Mouse (Mus musculus) frontal cortex, postnatal 36 days (tissue): ENCODE data around the gene Fam98c.
"Not testable (repeated sequence)": the region's sequence is repeated elsewhere in the genome, so short reads cannot be mapped to it uniquely, and the experiment has no call there.

ENCODE experiments used
- DNase-seq, 2 experiments: peaks; one replicate each; pipeline ENCODE4 v3.0.0; 2022; ENCODE audit warnings: low spot score in 2 of 2

Fam98c gene

DNA sequence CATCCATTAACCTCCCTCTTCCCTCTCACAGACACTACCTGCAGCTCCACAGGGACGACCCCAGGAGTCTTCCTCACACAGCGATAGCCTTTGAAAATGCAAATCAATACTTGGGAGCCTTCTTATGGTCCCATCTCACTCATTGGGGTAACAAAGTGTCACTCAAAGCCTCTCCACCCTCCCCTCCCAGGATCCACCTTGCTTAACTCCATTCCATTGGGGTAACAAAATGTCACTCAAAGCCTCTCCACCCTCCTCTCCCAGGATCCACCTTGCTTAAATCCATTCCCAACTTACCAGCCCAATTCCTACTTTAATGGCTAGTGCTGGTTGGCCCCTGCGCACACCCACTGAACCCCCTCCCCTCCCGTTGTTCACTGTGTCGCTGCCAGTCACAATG, 2.2 kb upstream of the Fam98c start:
- no peak for DNase-seq

DNA sequence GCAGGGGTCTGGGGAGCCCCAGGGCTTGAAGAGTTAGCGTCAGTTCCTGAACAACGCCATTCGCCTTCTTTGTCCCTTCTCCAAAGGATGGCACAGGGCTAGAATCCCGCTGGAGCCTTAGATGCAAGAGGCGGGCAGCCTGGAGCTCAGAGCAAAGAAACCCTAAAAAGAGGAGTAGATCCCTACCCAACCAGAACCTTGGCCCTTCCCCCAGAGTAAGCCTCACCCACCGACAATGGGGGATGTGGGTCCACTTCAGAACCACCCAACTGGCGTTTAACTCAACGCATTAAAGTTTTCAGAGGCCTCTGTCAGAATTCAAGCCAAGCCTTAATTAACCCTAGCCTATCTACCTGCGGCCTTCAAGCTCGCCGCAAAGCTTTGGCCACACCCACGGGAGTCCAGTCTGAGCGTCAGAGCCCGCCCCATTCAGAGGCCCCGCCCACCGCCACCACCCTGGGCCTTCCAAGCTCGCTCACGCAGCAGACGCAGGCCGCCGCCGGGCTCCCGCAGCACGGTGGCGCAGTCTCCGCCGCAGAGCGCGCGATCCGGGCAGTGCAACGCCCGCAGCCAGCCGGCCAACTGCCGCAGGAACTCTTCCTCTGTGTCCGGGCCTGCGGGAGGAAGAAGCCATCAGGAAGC, 717 bp downstream of the Fam98c start:
- DNase-seq = peak; percentile 87 to 92

DNA sequence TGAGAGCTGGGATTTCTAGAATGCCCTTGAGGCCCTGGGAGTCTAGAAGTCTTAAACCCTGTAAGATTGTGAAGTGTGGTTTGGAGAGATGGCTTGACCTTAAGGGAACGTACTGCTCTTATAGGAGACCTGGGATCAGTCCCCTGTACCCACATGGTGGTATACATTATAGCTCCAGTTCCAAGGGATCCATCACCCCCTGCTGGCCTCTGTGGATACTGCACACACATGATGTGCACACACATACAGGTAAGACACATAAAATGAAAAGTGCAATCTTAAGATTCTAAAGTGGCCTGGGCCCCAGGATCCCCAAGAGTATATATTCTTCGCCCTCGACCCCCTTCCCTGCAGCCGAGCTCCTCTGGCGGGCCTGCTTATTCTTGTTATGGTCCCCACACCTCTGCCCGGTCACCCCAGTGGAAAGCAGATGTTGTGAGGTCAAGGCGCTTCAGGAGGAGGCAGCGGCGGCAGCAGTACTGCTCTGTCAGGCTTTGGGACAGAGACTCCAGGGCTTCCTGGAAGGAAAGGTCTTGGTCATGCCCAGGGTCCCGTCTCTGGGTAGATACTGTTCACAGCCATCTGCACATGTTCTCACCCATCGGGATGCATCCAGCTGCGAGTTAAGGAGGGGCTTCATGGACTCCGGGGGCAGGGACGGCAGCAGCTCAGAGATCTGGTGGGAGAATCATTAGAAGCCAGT, 1.9 kb downstream of the Fam98c start:
- DNase-seq = no peak

DNA sequence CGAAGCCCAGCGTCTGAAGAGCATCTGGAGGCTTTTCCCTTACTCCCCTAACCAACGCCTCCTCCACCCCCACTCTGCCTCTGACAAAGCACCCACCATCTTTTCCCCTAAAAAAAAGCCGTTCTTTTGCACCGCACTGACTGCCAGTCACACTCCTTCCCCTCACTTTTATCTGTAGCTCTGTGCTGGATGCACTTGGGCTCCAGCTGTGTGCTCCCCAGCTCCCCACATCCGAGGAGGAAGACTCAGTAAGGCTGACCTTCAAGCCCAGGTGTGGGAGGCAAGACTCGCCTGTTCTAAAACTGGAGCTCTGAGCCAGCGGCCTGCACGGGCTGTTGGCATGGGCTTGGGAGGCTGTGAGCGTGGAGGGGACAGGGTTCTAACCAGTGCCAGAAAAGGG, 4.5 kb downstream of the Fam98c start:
- DNase-seq = no peak

DNA sequence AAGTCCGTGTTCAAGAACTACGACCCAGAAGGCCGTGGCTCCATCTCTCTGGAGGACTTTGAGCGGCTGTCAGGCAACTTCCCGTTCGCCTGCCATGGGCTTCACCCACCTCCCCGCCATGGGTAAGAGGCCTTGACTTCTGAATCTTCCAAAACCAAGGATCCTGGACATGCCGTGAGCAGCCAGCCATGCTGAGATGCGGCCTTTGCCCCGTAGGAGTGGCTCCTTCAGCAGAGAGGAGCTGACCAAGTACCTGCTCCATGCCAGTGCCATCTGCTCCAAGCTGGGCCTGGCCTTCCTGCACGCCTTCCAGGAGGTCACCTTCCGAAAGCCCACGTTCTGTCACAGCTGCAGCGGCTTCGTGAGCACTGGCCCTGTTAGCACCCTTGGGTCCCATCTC, 7.3 kb downstream of the Fam98c start:
- DNase-seq = no peak

DNA sequence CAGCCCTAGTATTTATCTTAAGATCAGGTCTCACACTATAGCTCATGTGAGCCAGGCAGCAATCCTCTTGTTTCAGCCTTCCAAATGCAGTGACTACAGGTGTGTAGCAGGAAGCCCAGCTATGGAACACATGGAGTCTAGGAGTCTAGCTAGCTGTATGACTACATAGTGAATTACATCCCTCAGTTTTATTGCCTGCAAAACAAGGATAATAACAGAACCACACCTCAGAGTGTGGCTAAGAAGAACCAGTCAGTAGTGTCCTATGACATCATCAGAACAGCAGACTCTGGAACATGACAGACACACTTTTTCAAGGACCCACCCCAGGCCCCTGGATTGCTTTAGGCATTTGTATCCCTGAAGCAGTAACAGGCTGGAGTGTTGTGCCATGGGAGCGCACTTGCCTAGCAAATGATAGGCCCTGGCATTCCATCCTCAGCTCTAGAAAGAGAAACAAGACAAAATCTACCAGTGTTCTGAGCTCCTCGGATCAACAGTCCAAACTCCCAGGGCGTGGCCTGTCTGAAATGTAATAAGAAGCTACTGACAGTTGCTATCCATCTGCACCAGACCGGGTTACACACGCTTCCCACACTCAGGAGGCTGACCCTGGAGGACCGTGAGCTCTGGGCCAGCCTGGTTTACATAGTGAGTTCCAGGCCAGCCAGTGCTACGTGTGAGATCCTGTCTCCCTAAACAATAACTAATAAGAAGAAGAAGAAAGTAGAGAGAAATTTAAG, 9.2 kb downstream of the Fam98c start:
- DNase-seq = no peak

DNA sequence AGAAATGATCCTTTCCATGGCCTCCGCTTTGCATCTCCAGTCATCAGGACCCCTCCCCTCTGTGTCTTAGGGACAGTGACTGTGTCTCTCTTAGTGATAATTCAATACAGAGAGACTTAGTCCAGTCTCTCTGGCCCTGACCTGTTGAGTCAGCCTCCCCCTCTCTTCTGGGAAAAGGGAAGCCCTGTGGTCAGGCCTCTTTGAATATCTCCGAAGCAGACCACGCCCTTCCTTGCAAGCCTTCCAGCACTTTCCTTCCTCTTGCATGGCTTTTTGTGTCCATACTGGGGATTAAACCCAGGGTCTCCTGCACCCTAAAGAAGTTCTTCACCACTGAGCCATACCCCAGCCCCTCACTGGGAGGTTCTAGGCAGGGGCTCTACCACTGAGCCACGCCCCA, 12.0 kb downstream of the Fam98c start:
- DNase-seq = no peak

DNA sequence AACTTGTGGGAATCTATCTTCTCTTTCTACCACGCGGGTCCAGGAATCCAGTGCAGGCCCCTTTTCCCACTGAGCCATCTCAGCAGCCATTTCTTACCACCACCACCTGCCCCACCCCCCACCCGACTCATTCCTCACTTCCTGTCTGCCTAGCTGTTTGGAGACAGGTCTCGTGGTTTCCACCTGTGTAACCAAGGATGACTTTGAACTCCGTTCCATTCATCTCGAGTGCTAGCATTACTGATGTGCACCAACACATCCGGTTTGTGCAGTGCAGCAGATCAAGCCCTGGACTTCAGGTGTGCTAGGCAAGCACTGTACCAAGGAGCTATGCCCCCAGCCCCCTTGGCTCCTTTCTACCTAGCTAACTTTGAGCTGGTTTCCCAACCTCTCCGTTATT, 14.6 kb downstream of the Fam98c start:
- no peak for DNase-seq

DNA sequence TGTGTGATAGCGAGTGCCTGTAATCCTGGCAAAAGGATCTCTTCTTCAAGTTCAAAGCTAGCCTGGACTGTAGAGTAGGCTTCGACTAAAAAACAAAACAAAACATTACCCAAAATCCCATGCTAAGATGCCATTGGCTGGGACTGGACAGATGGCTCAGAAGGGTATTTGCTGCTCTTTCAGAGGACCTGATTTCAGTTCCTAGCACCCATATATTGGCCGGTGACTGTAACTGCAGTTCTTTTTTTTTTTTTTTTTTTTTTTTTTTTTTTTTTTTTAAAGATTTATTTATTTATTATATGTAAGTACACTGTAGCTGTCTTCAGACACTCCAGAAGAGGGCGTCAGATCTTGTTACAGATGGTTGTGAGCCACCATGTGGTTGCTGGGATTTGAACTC, 16.8 kb downstream of the Fam98c start:
- not testable (repeated sequence) for DNase-seq

DNA sequence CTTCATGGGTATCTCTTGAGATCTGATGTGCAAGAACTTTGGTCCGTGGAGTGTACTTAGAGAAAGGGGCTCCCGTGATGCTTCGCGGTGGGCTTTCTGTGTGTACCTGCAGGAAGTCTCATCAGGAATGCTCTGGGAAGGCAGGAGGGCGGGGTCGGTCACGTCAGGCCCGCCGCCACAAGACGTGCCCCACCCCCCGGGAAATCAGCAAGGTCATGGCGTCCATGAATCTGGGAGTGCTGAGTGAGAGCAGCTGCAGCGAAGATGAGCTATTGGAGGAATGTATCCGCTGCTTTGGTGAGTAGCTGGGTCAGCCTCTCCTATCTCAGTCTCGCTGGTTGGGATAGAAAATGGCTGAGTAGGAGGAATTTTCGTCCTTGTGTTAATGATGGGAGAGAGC, 18.6 kb downstream of the Fam98c start:
- no peak for DNase-seq

DNA sequence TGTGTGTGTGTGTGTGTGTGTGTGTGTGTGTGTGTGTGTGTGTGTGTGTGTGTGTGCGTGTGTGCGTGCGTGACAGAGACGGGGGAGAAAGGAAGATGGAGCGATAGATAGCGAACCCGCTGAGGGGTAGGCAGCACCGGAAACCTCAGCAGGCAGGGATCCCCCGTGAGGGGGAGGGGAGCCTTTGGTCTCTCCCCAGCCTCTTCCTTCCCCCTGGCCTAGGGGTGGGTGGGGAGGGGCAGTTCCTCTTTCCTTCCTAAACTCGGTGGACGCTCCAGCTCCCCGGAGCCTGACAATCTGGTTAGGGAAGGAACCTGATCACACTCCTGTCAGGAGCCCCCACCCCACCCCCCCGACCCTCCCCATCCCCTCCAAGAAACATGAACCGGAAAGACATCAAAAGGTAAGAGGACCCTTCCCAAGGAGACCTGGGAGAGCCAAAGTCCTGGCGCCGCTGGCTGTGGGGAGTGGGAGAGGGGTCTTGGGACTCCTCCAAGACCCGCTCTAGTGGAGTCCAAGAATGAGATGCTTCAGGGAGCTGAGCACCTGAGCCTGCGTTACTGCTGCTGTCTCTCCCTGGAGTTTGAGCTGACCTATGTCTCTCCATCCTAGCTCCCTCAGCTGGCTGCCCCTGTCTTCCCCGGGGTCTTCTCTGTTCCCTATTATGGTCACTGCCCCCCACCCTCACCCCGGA, 21.2 kb downstream of the Fam98c start, which contains the start of gene Rasgrp4:
Gene Rasgrp4 (plus strand): TSS at position 159 of the 694 bp plus-strand sequence.
- DNase-seq = no peak

DNA sequence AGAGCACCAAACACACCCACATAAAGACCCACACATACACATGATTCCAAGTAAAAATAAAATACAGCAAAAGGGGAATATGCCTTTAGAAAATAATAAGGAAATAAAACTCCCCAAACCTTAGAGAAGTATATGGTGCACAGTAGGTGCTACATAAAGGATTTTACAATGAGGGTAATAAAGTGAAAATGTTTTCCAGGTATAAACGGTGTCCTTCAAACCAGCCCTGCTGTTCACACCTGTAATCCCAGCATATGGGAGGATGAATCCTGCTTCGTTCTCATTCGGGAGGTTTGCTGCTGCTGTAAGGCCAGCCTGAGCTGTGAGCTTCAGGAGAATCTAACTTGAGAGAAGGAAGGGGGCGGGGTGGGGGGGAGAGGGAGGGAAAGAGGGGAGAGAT, 21.8 kb downstream of the Fam98c start:
- DNase-seq = no peak

DNA sequence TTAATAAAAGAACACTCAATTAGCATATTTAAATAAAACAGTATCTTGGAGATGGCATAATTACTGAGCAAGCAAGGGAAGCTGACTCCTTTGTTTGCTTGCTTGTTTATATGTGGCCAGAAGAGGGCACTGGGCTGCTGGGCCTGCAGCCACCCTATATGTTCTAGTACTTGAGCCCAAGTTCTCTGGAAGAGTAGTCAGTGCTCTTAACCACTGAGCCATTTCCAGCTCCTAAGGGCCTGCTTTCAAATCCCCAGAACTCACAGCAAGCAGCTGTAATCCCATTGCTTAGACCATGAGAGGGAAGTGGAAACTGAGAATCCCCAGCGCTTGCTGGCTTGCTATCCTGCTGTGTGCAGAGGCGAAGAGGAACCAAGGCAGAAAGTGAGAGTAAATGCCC, 27.3 kb downstream of the Fam98c start:
- no peak for DNase-seq

DNA sequence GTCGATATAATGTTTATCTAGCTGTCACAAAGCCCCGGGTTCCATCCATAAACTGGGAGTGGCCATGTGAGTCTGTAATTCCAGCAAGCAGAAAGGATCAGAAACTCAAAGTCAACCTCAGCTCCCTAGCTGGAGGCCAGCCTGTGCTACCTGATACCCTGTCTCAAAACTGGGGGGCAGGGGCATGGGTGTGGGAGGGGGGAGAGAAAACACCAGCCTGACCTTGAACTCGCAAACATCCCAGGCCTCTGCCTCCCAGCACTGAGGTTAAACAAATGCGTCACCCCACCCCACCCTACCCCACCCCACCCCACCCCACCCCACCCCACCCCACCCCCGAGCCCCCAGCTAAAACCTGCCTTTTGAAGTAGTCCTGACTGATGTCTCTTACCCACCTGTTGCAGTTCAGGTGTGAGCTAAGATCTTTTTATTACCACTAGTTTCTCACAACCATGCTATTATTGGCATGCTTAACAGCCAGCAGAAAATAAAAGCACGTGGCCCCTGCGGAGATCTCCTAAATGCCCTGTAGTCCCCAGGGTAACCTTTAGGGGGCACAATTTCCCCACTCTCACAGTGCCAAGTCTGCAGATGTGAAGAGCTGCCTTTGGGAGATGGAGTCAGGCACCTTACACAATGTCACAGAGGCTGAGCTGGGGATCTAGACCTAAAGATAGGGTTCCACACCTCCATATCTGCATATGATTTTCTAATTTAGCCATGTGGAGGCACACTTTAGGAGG, 29.7 kb downstream of the Fam98c start:
- peak; percentile 25 to 29 for DNase-seq

DNA sequence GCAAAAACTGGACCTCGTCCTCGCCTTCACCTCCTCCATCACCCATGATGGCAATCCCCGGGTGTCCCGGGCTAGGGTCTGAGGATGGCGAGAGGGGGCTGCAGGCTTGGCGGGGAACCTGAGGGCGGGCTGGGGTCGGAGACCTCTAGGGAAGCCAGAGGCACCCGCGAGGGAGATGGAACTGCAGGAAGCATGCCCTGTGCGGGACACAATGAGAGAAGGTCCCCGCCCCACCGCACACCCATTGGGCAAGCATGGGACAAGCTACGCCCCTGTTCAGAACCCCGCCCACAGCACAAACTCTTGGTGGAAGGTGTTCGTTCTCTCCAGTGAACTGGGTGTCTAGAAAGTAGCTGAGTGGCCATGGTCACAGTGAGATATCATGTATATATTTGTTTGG, 31.1 kb downstream of the Fam98c start, which contains the start of gene Ryr1:
Gene Ryr1 (minus strand): TSS at position 210 of the 400 bp plus-strand sequence.
- no peak for DNase-seq

DNA sequence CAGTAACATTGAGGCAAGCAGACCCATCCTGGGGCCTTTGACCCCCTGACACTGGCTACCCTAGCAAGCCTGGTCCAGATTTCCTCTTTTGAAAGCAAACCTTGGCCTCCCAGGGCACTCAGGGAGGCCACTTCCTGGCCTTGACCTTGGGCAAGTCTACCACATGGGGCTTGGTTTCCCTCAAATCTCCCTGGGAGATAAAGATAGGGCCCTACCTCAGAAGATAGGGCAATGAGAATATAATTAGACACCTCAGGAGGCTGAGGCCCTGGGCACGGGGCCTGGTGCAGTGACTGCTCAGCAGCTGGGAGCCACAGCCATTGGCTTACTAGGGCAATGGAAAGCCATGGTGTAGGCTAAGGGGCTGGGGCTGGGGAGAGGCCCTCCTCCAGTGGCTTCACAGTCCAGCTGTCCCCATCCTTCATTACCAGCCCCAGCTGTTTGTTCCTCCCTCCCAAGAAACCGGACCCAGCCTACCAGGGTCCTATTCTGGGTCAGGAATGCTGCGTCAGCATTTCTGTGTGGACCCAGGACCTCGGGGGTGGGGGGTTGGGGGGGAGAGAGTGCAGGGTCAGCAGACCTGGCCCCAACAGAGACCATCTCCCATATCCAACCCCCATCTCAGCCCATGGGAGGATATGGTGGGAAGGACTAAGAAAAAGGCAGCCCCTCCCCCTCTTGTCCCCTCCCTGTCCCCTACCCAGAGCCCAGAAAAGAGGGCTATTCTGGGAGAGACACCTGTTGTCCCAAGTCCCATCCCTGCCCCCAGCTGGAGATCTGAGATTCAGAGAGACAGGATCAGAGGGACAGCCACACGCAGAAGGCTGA, 32.3 kb downstream of the Fam98c start:
- no peak for DNase-seq

DNA sequence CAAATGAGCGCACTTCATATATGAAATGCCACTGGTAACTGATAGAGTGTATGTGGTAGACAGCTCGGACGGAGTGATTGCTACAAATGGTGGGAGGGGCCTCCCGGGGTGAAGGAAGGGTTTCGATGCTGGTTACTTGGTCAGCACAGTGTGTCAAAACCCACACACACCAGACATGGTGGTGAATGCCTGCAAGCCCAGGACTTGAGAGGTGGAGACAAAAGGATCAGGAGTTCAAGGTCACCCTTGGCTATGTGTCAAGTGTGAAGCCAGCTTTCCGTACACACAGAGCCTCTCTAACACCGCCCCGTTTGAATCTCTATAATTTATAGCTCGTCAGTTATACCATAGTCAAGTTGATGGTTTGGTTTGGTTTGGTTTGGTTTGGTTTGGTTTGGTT, 33.2 kb downstream of the Fam98c start:
- DNase-seq = no peak

DNA sequence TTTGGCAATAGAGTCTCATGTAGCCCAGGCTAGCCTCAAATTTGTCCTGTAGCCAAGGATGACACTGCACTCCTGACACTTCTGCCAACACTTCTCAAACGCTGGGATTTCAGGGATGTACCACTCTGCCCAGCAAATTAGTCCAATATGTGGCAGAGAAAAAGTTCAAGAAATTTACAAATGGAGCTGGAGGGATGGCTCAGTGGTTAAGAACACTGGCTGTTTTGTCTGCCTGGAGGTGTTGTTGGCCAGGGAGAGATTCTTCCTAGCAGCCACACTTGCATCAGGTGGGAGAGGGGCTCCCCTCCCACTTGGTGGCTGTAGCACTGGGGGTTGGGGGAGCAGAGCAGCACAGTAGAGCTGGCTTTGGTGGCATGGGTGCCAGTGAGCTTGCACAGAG, 36.5 kb downstream of the Fam98c start:
- no peak for DNase-seq

DNA sequence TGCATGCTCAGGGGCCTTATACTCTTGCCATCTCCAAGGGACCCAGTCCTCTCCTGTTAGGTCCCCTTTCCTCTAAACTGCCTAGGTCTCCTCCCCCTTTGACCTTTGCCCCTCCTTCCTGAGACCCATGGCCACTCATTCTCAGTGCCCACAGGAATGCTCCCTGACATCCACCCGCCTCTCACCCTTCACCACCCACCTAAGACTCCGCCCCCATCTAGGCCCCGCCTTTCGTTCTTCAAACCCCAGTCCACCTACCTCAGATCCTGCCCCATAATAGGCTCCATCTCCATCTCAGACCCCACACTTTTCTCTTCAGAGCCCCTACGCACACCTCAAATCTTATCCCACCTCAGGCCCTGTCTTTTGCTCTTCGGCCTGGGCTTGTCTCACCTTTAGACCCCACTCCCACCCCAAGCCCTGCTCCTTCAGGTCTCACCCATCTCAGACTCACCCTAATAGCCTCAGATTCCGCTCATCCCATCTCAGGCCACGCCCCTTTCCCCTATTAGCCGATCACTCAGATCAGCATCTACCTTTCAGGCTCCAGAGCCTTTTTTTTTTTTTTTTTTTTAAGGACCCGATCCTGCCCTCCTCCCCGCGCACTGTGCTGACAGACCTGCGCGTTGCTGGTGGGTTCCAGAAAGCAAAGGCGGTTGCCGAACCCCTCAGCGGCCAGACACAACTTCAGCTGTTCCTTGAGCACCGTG, 37.7 kb downstream of the Fam98c start:
- DNase-seq = no peak
